Comparison of ENCODE assay signal across 8 mouse cellular contexts in the genomic region with DNA sequence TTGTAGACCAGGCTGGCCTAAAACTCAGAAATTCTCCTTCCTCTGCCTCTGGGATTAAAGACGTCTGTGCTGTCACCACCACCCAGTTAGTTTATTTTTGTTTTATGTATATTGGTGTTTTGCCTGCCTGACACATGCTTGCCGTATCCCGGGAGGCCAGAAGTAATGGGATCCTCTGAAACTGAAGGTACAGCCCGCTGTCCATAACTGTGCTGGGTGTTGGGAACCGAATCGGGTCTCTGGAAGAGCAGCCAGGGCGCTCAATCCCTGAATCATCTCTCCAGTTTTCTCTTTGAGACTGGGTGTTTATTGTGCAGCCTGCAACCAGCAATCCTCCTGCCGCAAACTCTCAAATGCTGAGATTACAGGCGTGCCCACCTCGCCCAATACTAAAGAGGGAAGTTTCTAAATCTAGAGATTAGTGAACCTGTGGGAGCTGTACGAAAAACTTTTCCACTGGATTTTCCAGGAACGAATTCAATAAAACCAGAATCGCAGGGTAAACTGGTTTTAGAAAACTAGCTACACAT. TPM values are rescaled to one million over a fixed set of nuclear protein-coding genes. Genes with fewer than 3 reads are reported as not detected.
DNase-seq lines count a peak whose midpoint lies in the region; ATAC-seq and TF ChIP-seq lines count a peak whose summit lies in the region.

No protein-coding gene starts in this region.

- H3K36me3 ChIP-seq in ES-Bruce4 (ENCODE audit: control insufficient read depth, insufficient read depth, low read length, poor library complexity, severe bottlenecking), result no peaks in the 10 kb centered on the region
- H3K36me3 ChIP-seq in hindbrain, embryonic 15.5 days, result no peaks in the 10 kb centered on the region
- H3K36me3 ChIP-seq in liver, embryonic 16.5 days (ENCODE audit: control insufficient read depth, insufficient read depth), result no peaks in the 10 kb centered on the region
- H3K36me3 ChIP-seq in stomach, embryonic 16.5 days (ENCODE audit: control insufficient read depth, insufficient read depth, low read length), result no peaks in the 10 kb centered on the region

- H3K27me3 ChIP-seq in ES-Bruce4 (ENCODE audit: control insufficient read depth, insufficient read depth, low read length, poor library complexity, severe bottlenecking), result no peaks in the 10 kb centered on the region
- no peaks in the 10 kb centered on the region for H3K27me3 ChIP-seq in hindbrain, embryonic 15.5 days
- no peaks in the 10 kb centered on the region for H3K27me3 ChIP-seq in liver, embryonic 16.5 days (ENCODE audit: control insufficient read depth, insufficient read depth, low read depth, low read length)
- H3K27me3 ChIP-seq in stomach, embryonic 16.5 days (ENCODE audit: control insufficient read depth, insufficient read depth, low read length), result no peaks in the 10 kb centered on the region

- peak overlapping the region; percentile 95 for H3K9ac ChIP-seq in ES-Bruce4 (ENCODE audit: low read depth, poor library complexity, severe bottlenecking)
- peak overlapping the region; percentile 70 for H3K9ac ChIP-seq in hindbrain, embryonic 15.5 days
- H3K9ac ChIP-seq in liver, embryonic 16.5 days (ENCODE audit: low read depth, low read length), result peak overlapping the region; percentile 84
- peak overlapping the region; percentile 87 for H3K9ac ChIP-seq in stomach, embryonic 16.5 days (ENCODE audit: low read length)

- H3K4me1 ChIP-seq in ES-Bruce4 (ENCODE audit: control insufficient read depth, insufficient read depth, low read length), result peaks cover 2% of the 10 kb centered on the region
- H3K4me1 ChIP-seq in hindbrain, embryonic 15.5 days (replicated peaks), result peaks cover 26% of the 10 kb centered on the region
- H3K4me1 ChIP-seq in liver, embryonic 16.5 days (ENCODE audit: control insufficient read depth, low read depth, low read length), result peaks cover 17% of the 10 kb centered on the region
- peaks cover 9% of the 10 kb centered on the region for H3K4me1 ChIP-seq in stomach, embryonic 16.5 days (ENCODE audit: control insufficient read depth, insufficient read depth, low read length)

- TF ChIP-seq EP300 in ES-Bruce4 (IDR thresholded peaks at IDR 0.05; ENCODE audit: insufficient read depth, low read depth, low read length), result no peak

- peak overlapping the region; percentile 97 for H3K27ac ChIP-seq in ES-Bruce4 (ENCODE audit: insufficient read depth, low read length)
- H3K27ac ChIP-seq in hindbrain, embryonic 15.5 days (replicated peaks), result peak overlapping the region; percentile 99
- H3K27ac ChIP-seq in liver, embryonic 16.5 days (ENCODE audit: low read length), result peak overlapping the region; percentile 98
- H3K27ac ChIP-seq in stomach, embryonic 16.5 days (ENCODE audit: low read length), result peak overlapping the region; percentile 98

- H3K4me3 ChIP-seq in ES-Bruce4 (ENCODE audit: low read depth, low read length), result peak overlapping the region; percentile 100
- H3K4me3 ChIP-seq in hindbrain, embryonic 15.5 days, result peak overlapping the region; percentile 70
- H3K4me3 ChIP-seq in liver, embryonic 16.5 days (ENCODE audit: low read depth, low read length), result peak overlapping the region; percentile 79
- H3K4me3 ChIP-seq in stomach, embryonic 16.5 days (replicated peaks; ENCODE audit: low read length), result peak overlapping the region; percentile 57

- H3K9me3 ChIP-seq in ES-Bruce4 (replicated peaks; ENCODE audit: control insufficient read depth, insufficient read depth, low read length, poor library complexity, severe bottlenecking), result no peaks in the 10 kb centered on the region
- H3K9me3 ChIP-seq in hindbrain, embryonic 15.5 days, result no peaks in the 10 kb centered on the region
- H3K9me3 ChIP-seq in liver, embryonic 16.5 days (replicated peaks; ENCODE audit: control insufficient read depth, low read length), result no peaks in the 10 kb centered on the region
- H3K9me3 ChIP-seq in stomach, embryonic 16.5 days (replicated peaks; ENCODE audit: control insufficient read depth, low read length), result no peaks in the 10 kb centered on the region

- 6% methylated on average over 13 of the region's 13 CpGs for WGBS in hindbrain, embryonic 15.5 days
- 7% methylated on average over 13 of the region's 13 CpGs for WGBS in liver, embryonic 16.5 days (ENCODE audit: insufficient replicate concordance)
- 2% methylated on average over 13 of the region's 13 CpGs for WGBS in stomach, embryonic 16.5 days

- peak overlapping the region; percentile 83 for H3K4me2 ChIP-seq in hindbrain, embryonic 15.5 days
- peak overlapping the region; percentile 78 for H3K4me2 ChIP-seq in liver, embryonic 16.5 days (ENCODE audit: low read depth, low read length)
- H3K4me2 ChIP-seq in stomach, embryonic 16.5 days (ENCODE audit: low read depth, low read length), result peak overlapping the region; percentile 85

- intact Hi-C loops in gastrocnemius, postnatal 14 days (cut with DNase I; ENCODE audit: low total_unique reads), result no loop called here
- intact Hi-C loops in left cerebral cortex, postnatal 4 days (cut with DNase I), result no loop called here

- TF ChIP-seq POLR2A in ES-Bruce4 (IDR thresholded peaks at IDR 0.05; ENCODE audit: insufficient read depth, low read length), result no peak

- no peak for ATAC-seq in hindbrain, embryonic 15.5 days (ENCODE audit: low FRiP score, low read depth)
- ATAC-seq in liver, embryonic 16.5 days (ENCODE audit: low read depth), result no peak
- ATAC-seq in stomach, embryonic 16.5 days (ENCODE audit: insufficient read depth, low FRiP score), result no peak

- peak; percentile 71 for DNase-seq in gastrocnemius, adult 18-20 months (ENCODE audit: low spot score)
- DNase-seq in gastrocnemius, postnatal 14 days, result no peak
- DNase-seq in fat pad, adult 2 months (ENCODE audit: extremely low read depth, low read depth, low spot score), result peak; percentile 19
- no peak for DNase-seq in left cerebral cortex, postnatal 4 days

- no peak for TF ChIP-seq CTCF in ES-Bruce4 (IDR thresholded peaks at IDR 0.05; ENCODE audit: low read depth, low read length)

RNA-seq across cellular contexts. Expression of gene Snrnp35, which starts 0.4 kb away (rescaled TPM):
- 10 to 100 TPM; 21.0 to 28.1 TPM for total RNA-seq in gastrocnemius, adult 18-20 months (2021)
- 10 to 100 TPM; 27.3 to 28.4 TPM for total RNA-seq in gastrocnemius, postnatal 14 days (2021)
- 27.1 and 28.6 TPM in 2 replicates for polyA plus RNA-seq in ES-Bruce4 (2011; ENCODE audit: insufficient read depth, insufficient read length, low read depth, missing spikeins)
- 20.3 and 22.1 TPM in 2 replicates for polyA plus RNA-seq in hindbrain, embryonic 15.5 days (2015; fragmentation: Nextera tagmentation; extraction: Ambion mirVana)
- polyA plus RNA-seq in liver, embryonic 16.5 days (2015; fragmentation: Nextera tagmentation; extraction: Ambion mirVana), result 9.2 and 9.9 TPM in 2 replicates
- 22.0 and 24.3 TPM in 2 replicates for polyA plus RNA-seq in stomach, embryonic 16.5 days (2015; fragmentation: Nextera tagmentation; extraction: Ambion mirVana)
- 10 to 100 TPM; 26.4 to 33.6 TPM for total RNA-seq in left cerebral cortex, postnatal 4 days (2021)

RNA-seq across cellular contexts. Expression of gene Rilpl2, which starts 4.3 kb away (rescaled TPM):
- total RNA-seq in gastrocnemius, adult 18-20 months (2021), result 1 to 10 TPM; 4.6 to 5.6 TPM
- total RNA-seq in gastrocnemius, postnatal 14 days (2021), result 1 to 10 TPM; 4.2 to 4.6 TPM
- polyA plus RNA-seq in ES-Bruce4 (2011; ENCODE audit: insufficient read depth, insufficient read length, low read depth, missing spikeins), result 4.7 and 6.3 TPM in 2 replicates
- 28.8 and 29.1 TPM in 2 replicates for polyA plus RNA-seq in hindbrain, embryonic 15.5 days (2015; fragmentation: Nextera tagmentation; extraction: Ambion mirVana)
- polyA plus RNA-seq in liver, embryonic 16.5 days (2015; fragmentation: Nextera tagmentation; extraction: Ambion mirVana), result 8.4 and 9.3 TPM in 2 replicates
- 27.4 and 32.0 TPM in 2 replicates for polyA plus RNA-seq in stomach, embryonic 16.5 days (2015; fragmentation: Nextera tagmentation; extraction: Ambion mirVana)
- 10 to 100 TPM; 19.0 to 20.5 TPM for total RNA-seq in left cerebral cortex, postnatal 4 days (2021)

RNA-seq across cellular contexts. Expression of gene Kmt5a, which starts 42.8 kb away (rescaled TPM):
- 100 to 1,000 TPM; 167 to 244 TPM for total RNA-seq in gastrocnemius, adult 18-20 months (2021)
- total RNA-seq in gastrocnemius, postnatal 14 days (2021), result 10 to 100 TPM; 56.4 to 66.0 TPM
- polyA plus RNA-seq in ES-Bruce4 (2011; ENCODE audit: insufficient read depth, insufficient read length, low read depth, missing spikeins), result 166 and 187 TPM in 2 replicates
- 42.0 and 49.3 TPM in 2 replicates for polyA plus RNA-seq in hindbrain, embryonic 15.5 days (2015; fragmentation: Nextera tagmentation; extraction: Ambion mirVana)
- polyA plus RNA-seq in liver, embryonic 16.5 days (2015; fragmentation: Nextera tagmentation; extraction: Ambion mirVana), result 39.6 and 41.5 TPM in 2 replicates
- polyA plus RNA-seq in stomach, embryonic 16.5 days (2015; fragmentation: Nextera tagmentation; extraction: Ambion mirVana), result 50.4 and 51.7 TPM in 2 replicates
- 10 to 100 TPM; 45.2 to 55.7 TPM for total RNA-seq in left cerebral cortex, postnatal 4 days (2021)

RNA-seq across cellular contexts. Expression of gene Rilpl1, which starts 48.7 kb away (rescaled TPM):
- 100 to 1,000 TPM; 261 to 262 TPM for total RNA-seq in gastrocnemius, adult 18-20 months (2021)
- total RNA-seq in gastrocnemius, postnatal 14 days (2021), result 10 to 100 TPM; 61.8 to 96.0 TPM
- polyA plus RNA-seq in ES-Bruce4 (2011; ENCODE audit: insufficient read depth, insufficient read length, low read depth, missing spikeins), result 16.6 and 18.0 TPM in 2 replicates
- 14.7 and 15.6 TPM in 2 replicates for polyA plus RNA-seq in hindbrain, embryonic 15.5 days (2015; fragmentation: Nextera tagmentation; extraction: Ambion mirVana)
- 1.4 and 1.6 TPM in 2 replicates for polyA plus RNA-seq in liver, embryonic 16.5 days (2015; fragmentation: Nextera tagmentation; extraction: Ambion mirVana)
- 8.9 and 11.0 TPM in 2 replicates for polyA plus RNA-seq in stomach, embryonic 16.5 days (2015; fragmentation: Nextera tagmentation; extraction: Ambion mirVana)
- 10 to 100 TPM; 15.0 to 16.6 TPM for total RNA-seq in left cerebral cortex, postnatal 4 days (2021)

RNA-seq across cellular contexts. Expression of gene Sbno1, which starts 56.7 kb away (rescaled TPM):
- 10 to 100 TPM; 40.4 to 42.4 TPM for total RNA-seq in gastrocnemius, adult 18-20 months (2021)
- total RNA-seq in gastrocnemius, postnatal 14 days (2021), result 10 to 100 TPM; 32.4 to 35.6 TPM
- polyA plus RNA-seq in ES-Bruce4 (2011; ENCODE audit: insufficient read depth, insufficient read length, low read depth, missing spikeins), result 177 and 189 TPM in 2 replicates
- 84.9 and 93.0 TPM in 2 replicates for polyA plus RNA-seq in hindbrain, embryonic 15.5 days (2015; fragmentation: Nextera tagmentation; extraction: Ambion mirVana)
- 34.5 and 36.2 TPM in 2 replicates for polyA plus RNA-seq in liver, embryonic 16.5 days (2015; fragmentation: Nextera tagmentation; extraction: Ambion mirVana)
- polyA plus RNA-seq in stomach, embryonic 16.5 days (2015; fragmentation: Nextera tagmentation; extraction: Ambion mirVana), result 70.4 and 76.1 TPM in 2 replicates
- total RNA-seq in left cerebral cortex, postnatal 4 days (2021), result 100 to 1,000 TPM; 126 to 131 TPM

Comparison
In these comparisons a context has a peak if more than half of its experiments do, and no peak if none do; other contexts are left out.
1. DNase-seq: peak in gastrocnemius, adult 18-20 months (single experiment) and fat pad, adult 2 months (single experiment); none in gastrocnemius, postnatal 14 days (single experiment) and left cerebral cortex, postnatal 4 days (single experiment).
2. Peak in every context shown above with its lines, with median percentiles within 50 percentile points of each other: H3K27ac ChIP-seq, H3K4me3 ChIP-seq, H3K9ac ChIP-seq and H3K4me2 ChIP-seq.